Mouse (Mus musculus) G1E (cell line): ENCODE measurements around the gene Wars. TPM values are rescaled to one million over a fixed set of nuclear protein-coding genes. Genes with fewer than 3 reads are reported as not detected.
A peak's percentile ranks its signal among the peaks of the same experiment; 100 is the strongest.

Experiments used
- ATAC-seq: 2 replicates; pipeline ENCODE4 v1.8.0; 2016; ENCODE audit warnings: mild to moderate bottlenecking; ENCODE audit not compliant: insufficient number of reproducible peaks, poor library complexity, low FRiP score, severe bottlenecking; ENCODE audit errors: extremely low read depth
- DNase-seq: peaks from one replicate; pipeline ENCODE4 v3.0.0; 2012; ENCODE audit warnings: low spot score
- H3K27me3 ChIP-seq: 2 replicates; pipeline ENCODE4 v1.6.1; 2012; ENCODE audit warnings: mild to moderate bottlenecking, low read length, inconsistent platforms; ENCODE audit not compliant: insufficient read depth
- H3K36me3 ChIP-seq: replicated peaks from 2 replicates; pipeline ENCODE3; 2012; ENCODE audit warnings: mild to moderate bottlenecking, inconsistent platforms
- H3K4me1 ChIP-seq: 2 replicates; pipeline ENCODE4 v1.6.1; 2012; ENCODE audit warnings: low read depth, low read length, inconsistent platforms, mixed read lengths; ENCODE audit not compliant: insufficient read depth
- H3K4me3 ChIP-seq: 2 replicates; pipeline ENCODE4 v1.5.1; 2012; ENCODE audit warnings: low read depth, mild to moderate bottlenecking, inconsistent platforms, low read length, moderate library complexity, mixed read lengths
- H3K9me3 ChIP-seq: replicated peaks from 2 replicates; pipeline ENCODE4 v1.6.1; 2012; ENCODE audit warnings: inconsistent platforms
- CTCF ChIP-seq: IDR thresholded peaks from 2 replicates; pipeline ENCODE4 v1.5.1; 2012; ENCODE audit warnings: low read depth, low read length, inconsistent platforms, mixed read lengths
- GATA1 ChIP-seq: IDR thresholded peaks from 2 replicates; pipeline ENCODE4 v1.6.1; 2012; ENCODE audit warnings: borderline replicate concordance, low read length, inconsistent platforms, mixed read lengths
- GATA2 ChIP-seq: IDR thresholded peaks from 2 replicates; pipeline ENCODE4 v1.6.1; 2012; ENCODE audit warnings: low read depth, low read length, inconsistent platforms, borderline replicate concordance
- POLR2AphosphoS5 ChIP-seq: IDR thresholded peaks from 2 replicates; pipeline ENCODE4 v1.6.1; 2012; ENCODE audit warnings: low read depth, low read length, inconsistent platforms; ENCODE audit not compliant: insufficient replicate concordance
- TAL1 ChIP-seq: conservative IDR thresholded peaks from 2 replicates; pipeline ENCODE4 v1.6.1; 2012; ENCODE audit warnings: low read depth, low read length, inconsistent platforms, mixed read lengths
- polyA plus RNA-seq: library from polyadenylated mRNA; stranded (reverse); fragments of >175 nt; gene quantifications from 2 replicates; pipeline ENCODE4 v1.2.3, GENCODE M21; 2012
- total RNA-seq, 2 experiments: library from RNA; stranded (forward) in 1 of 2; stranded (reverse) in 1 of 2; fragments of 200-1000 nt in 1 of 2; fragments of >200 nt in 1 of 2; fragmentation: Nextera tagmentation in 1 of 2; gene quantifications; 2 replicates each; pipeline ENCODE4 v1.2.3; 2014 to 2017

Gene Wars
- total and polyA plus RNA-seq, 3 experiments = 62.1 to 81.0 (median 78.3) TPM

GRCm38 (mm10) chr12:108816569-108816968 is 77.4 kb downstream of the Wars start:
- Histone ChIP-seq H3K36me3 (peaks cover 90% of the 10 kb centered on the region), H3K9me3 (no peaks in the 10 kb centered on the region), H3K27me3 (no peaks in the 10 kb centered on the region), H3K4me1 (peaks cover 35% of the 10 kb centered on the region), H3K4me3 (no peak overlapping the region)
- DNase-seq (no peak), ATAC-seq (no peak)
- TF ChIP-seq GATA2 (no peak), TAL1 (no peak), POLR2AphosphoS5 (no peak), CTCF (no peak), GATA1 (no peak)

- Histone ChIP-seq H3K36me3 (peaks cover 89% of the 10 kb centered on the region), H3K9me3 (no peaks in the 10 kb centered on the region), H3K4me1 (peaks cover 46% of the 10 kb centered on the region), H3K27me3 (no peaks in the 10 kb centered on the region), H3K4me3 (no peak overlapping the region)
- ATAC-seq (no peak), DNase-seq (no peak)
- TF ChIP-seq POLR2AphosphoS5 = no peak
- no peak for TF ChIP-seq GATA2
- TF ChIP-seq GATA1 = no peak
- no peak for TF ChIP-seq CTCF
- TF ChIP-seq TAL1 = no peak
These were observed 79.5 kb downstream of the Wars start for GRCm38 (mm10) chr12:108814470-108814869.

GRCm38 (mm10) chr12:108812463-108812862 is 81.5 kb downstream of the Wars start:
- H3K4me1 ChIP-seq = peaks cover 48% of the 10 kb centered on the region
- no peaks in the 10 kb centered on the region for H3K9me3 ChIP-seq
- ATAC-seq = no peak
- TF ChIP-seq POLR2AphosphoS5 = no peak
- TF ChIP-seq GATA2 = no peak
- TF ChIP-seq CTCF = no peak
- TF ChIP-seq GATA1 = no peak
- TF ChIP-seq TAL1 = no peak
- no peaks in the 10 kb centered on the region for H3K27me3 ChIP-seq
- no peak overlapping the region for H3K4me3 ChIP-seq
- DNase-seq = no peak
- peaks cover 89% of the 10 kb centered on the region for H3K36me3 ChIP-seq

- peaks cover 52% of the 10 kb centered on the region for H3K4me1 ChIP-seq
These were observed 82.8 kb downstream of the Wars start for GRCm38 (mm10) chr12:108811133-108811532.

GRCm38 (mm10) chr12:108810309-108810708 is 83.7 kb downstream of the Wars start:
- Histone ChIP-seq H3K27me3 (no peaks in the 10 kb centered on the region), H3K9me3 (no peaks in the 10 kb centered on the region), H3K4me3 (no peak overlapping the region), H3K36me3 (peaks cover 96% of the 10 kb centered on the region), H3K4me1 (peaks cover 59% of the 10 kb centered on the region)
- no peak for TF ChIP-seq TAL1
- TF ChIP-seq CTCF = no peak
- no peak for TF ChIP-seq GATA2
- no peak for TF ChIP-seq POLR2AphosphoS5
- no peak for TF ChIP-seq GATA1
- DNase-seq (no peak), ATAC-seq (no peak)

More at GRCm38 (mm10) chr12:108811133-108811532, 82.8 kb downstream of the Wars start:
- ATAC-seq = peak; percentile 66
- TF ChIP-seq CTCF (peak; percentile 35; the same call in 1 of the 2 replicates), GATA1 (no peak)
- DNase-seq = peak; percentile 43
- H3K36me3 ChIP-seq = peaks cover 91% of the 10 kb centered on the region
- H3K9me3 ChIP-seq = no peaks in the 10 kb centered on the region
- H3K27me3 ChIP-seq = no peaks in the 10 kb centered on the region
- H3K4me3 ChIP-seq = no peak overlapping the region

Other genes starting within 250 kb of the Wars start
- not detected in 2 replicates for gene Degs2, start 191.9 kb downstream of the Wars start, total RNA-seq (2014; fragmentation: Nextera tagmentation)
- gene Degs2, start 191.9 kb downstream of the Wars start, total RNA-seq (2017) = not detected in 2 replicates
- not detected in 2 replicates for gene Degs2, start 191.9 kb downstream of the Wars start, polyA plus RNA-seq
- 169 and 193 TPM in 2 replicates for gene Yy1, start 101.2 kb downstream of the Wars start, total RNA-seq (2014; fragmentation: Nextera tagmentation)
- gene Yy1, start 101.2 kb downstream of the Wars start, total RNA-seq (2017) = 58.4 and 60.8 TPM in 2 replicates
- gene Yy1, start 101.2 kb downstream of the Wars start, polyA plus RNA-seq = 59.3 and 79.8 TPM in 2 replicates
- gene Slc25a29, start 58.3 kb downstream of the Wars start, total RNA-seq (2014; fragmentation: Nextera tagmentation) = not detected in 2 replicates
- gene Slc25a29, start 58.3 kb downstream of the Wars start, total RNA-seq (2017) = 0.23 and 0.44 TPM in 2 replicates
- 0.74 and 1.0 TPM in 2 replicates for gene Slc25a29, start 58.3 kb downstream of the Wars start, polyA plus RNA-seq
- 3.2 and 4.6 TPM in 2 replicates for gene Slc25a47, start 58.1 kb downstream of the Wars start, total RNA-seq (2014; fragmentation: Nextera tagmentation)
- 4.1 and 4.2 TPM in 2 replicates for gene Slc25a47, start 58.1 kb downstream of the Wars start, total RNA-seq (2017)
- 0.65 and 0.79 TPM in 2 replicates for gene Slc25a47, start 58.1 kb downstream of the Wars start, polyA plus RNA-seq
- 7.0 and 17.3 TPM in 2 replicates for gene Wdr25, start 543 bp downstream of the Wars start, total RNA-seq (2014; fragmentation: Nextera tagmentation)
- gene Wdr25, start 543 bp downstream of the Wars start, total RNA-seq (2017) = 5.1 and 10.1 TPM in 2 replicates
- 7.9 and 8.3 TPM in 2 replicates for gene Wdr25, start 543 bp downstream of the Wars start, polyA plus RNA-seq
- gene Begain, start 174.0 kb upstream of the Wars start, total RNA-seq (2014; fragmentation: Nextera tagmentation) = not detected in 2 replicates
- gene Begain, start 174.0 kb upstream of the Wars start, total RNA-seq (2017) = not detected in 2 replicates
- gene Begain, start 174.0 kb upstream of the Wars start, polyA plus RNA-seq = not detected in 2 replicates